Mouse (Mus musculus): ENCODE results near the gene Gm38392.

Gene Gm38392

DNA sequence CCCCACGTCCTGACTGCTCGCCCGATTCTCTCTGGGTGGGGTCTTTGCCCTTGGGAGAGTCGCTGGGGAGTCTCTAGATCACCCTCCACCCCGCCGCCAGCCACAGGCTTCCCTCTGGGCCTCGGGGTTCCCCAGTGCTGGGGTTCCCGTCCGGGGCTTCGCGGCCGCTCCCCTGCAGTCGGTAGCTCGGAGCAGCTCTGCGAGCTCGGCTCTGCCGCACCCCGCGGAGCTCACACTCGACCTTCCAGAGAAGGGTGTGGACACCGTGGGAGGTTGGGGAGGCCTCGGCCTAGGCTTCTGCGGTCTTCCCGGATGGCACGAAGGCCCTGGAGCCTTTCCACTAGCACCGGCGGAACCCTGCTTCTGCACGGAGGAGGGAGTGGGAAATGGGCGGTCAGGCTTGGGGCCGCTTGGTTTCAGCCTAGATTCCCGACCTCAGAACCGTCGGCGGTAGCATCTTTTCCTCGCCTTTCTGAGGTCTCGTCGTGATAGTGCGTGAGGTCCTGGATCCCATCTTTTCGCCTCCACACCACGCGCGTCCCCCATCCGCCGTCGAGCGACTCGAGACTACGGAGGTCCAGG, 71.9 kb downstream of the Gm38392 start:
- DNase-seq (ENCODE audit: low spot score) = no peak

DNA sequence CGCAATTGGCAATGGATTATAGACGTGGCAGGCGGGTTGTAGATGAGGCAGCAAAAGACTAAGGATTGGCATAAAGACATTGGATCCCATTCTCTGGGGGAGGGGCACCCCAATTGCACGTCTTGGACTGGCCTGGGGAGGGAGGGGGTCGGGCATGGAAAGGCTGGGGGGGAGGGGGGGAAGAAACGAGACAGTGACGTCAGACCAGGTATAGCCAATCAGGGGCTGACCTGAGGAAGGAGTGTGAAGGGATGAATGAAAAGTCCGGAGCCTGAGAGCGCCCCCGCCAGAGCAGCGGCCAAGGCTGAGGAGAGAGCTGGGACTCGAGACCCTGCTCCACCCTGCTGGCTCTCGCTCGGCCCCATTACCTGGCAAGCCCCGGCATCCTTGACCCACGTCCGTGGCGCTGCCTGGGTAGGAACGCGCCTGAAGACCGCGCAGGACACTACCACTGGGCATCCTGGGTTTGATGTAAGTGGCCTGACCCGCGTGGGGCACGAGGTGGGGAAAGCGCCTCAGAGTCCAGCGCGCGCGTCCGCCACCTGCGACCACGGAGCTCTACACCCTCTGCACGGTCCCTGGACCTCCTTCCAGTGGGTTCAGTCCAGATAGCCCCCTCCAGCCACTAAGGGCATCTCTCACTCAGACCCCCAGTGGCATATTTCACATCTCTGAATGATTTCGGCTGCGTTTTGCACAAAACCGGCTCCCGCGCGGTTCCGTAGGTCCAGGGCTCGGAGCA, 72.6 kb downstream of the Gm38392 start:
- no peak for DNase-seq (ENCODE audit: low spot score)

DNA sequence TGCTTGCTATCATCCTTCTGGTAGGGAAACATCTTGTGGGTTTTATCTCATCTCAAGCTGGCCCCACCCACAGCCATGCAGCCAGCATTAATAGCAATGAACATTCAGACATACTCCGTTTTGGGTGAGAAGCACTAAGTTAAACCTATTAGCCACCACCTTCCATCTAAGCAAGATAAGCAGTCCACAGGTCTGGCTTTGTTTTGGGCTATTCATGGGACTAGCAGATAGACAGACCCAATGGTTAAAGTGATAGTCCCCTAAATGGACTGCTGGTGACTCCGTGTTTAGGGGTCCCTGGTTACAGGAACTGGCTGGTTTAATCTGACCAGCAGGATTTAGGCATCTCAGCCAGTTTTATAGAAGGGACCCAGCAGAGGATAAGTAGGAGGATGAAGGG, 74.0 kb downstream of the Gm38392 start:
- no peak for DNase-seq (ENCODE audit: low spot score)

DNA sequence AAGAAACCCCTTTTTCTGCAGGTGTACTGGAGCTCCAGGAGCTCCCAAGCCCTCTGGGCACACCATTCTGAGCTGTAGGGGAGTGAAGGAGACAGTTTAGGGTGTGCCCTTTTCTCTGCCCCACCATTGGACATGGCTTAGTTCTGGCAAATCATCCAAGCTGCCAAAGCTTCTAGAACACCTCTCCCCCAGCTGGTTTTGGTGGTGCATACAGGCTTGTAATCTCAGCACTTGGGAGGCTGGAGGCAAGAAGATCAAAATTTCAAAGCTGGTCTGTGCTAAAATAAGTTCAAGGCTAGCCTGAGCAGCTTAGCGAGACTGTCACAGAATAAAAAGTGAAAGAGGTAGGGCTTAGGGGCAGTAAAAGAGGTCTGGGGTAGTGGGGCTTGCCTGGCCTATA, 74.7 kb downstream of the Gm38392 start:
- no peak for DNase-seq (ENCODE audit: low spot score)

DNA sequence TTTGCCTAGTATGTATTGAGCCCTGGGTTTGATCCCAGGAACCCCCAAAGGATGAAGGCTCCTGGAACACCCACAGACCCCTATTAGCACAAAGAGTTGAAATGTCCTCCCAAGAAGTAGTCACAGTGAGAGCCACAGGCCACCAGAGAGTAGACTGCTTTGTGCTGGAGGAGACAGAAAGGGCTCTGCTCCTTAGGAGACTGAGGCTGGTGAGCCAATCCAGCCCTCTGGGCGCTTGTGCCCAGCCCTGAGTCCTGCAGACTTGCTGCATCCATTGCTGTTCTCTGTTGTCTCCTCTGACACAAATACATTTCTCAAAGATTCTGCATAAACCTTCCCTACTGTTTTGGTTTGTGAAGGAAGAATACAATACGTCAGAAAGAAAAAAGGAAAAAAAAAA, 76.1 kb downstream of the Gm38392 start:
- no peak for DNase-seq (ENCODE audit: low spot score)

DNA sequence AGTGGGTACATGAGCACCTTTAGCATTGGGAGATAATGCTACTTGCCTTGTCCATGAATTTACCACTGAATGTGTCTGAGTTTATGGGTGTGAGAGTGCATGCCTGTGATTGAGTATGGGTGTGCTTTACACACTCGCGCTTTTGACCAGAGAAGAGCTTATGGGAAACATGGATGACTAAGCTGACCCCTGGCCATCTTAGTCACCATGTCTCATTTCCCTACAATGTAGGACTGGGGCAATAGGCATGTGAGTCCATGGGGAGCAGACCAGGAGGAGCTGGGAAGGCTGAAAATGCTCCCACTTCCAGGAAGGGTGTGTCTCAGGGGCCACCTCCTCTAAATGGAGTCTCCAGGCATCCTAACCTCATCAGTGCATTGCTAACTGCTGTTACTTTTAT, 76.9 kb downstream of the Gm38392 start:
- no peak for DNase-seq (ENCODE audit: low spot score)

DNA sequence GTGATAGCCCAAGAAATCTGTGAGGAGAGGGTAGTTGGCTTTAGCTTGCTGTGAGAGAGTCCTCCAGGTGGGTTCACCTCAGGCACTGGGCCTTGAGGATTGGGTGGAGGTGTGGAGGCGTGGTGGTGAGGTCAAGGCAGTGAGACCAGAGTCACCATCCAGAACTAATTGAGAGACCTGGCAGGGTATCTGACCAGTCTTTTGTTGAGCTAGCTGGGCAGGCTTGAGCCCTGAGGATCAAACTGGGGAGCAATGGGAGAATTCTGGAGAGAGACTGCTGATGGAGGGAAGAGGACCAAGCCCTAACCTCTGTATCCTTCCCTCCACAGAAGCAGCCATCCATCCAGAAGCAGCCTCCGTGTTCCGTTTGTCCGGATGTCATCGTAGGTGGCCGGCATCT, 77.7 kb downstream of the Gm38392 start:
- DNase-seq (ENCODE audit: low spot score) = no peak

DNA sequence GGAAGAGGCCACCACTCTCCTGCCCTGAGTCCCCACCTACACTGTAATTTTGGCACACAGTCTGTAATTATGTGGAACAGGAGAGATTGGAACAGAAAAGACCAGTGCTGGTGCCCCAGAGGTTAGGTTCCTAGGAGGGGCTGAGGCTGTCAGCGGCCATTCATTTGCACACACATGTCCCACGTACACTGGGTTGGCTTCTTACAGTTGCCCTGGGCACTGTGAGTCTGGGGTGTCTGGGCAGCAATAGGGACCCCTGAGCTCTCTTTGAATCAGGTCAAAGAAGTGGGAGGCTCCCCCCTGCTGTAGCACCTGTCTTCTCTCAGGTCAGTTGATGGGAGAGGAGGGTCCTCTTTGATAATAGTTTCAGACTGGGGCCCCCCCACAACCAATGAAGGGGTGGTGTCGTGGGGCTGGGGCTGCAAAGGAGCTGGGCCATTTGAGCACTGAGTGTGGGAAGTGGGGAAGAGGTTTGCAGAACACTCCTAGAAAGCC, 78.7 kb downstream of the Gm38392 start:
- DNase-seq (ENCODE audit: low spot score) = no peak

DNA sequence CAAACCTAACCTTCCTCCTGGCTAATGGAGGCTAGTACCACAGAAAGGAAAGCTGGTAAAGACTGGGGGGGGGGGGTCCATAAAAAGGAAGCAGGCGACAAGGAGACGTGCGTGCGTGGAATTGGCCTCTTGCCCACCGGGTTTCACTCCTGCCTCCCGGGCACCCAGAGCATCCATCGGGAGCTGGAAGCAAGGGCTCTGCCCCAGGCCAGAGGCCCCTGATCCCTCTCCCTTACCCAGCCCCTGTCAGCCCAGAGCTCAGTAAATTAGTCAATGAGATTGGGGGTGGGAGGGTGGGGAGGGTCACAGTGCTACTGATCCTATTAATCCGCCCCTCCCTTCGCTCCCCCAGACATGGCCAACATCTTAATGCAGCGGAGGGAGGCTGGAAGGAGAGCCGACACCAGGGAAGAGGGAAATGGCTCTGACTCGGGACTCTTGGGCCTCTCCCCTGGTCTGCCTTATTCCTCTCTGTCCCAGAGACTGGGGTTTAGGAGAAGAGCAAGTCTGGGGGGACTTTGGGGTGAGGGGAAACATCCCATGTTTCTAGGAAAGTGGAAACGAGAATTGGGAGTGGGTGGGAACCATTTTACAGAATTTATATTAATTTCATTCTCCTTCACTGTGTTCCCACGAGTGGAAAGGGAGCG, 79.4 kb downstream of the Gm38392 start:
- no peak for DNase-seq (ENCODE audit: low spot score)

DNA sequence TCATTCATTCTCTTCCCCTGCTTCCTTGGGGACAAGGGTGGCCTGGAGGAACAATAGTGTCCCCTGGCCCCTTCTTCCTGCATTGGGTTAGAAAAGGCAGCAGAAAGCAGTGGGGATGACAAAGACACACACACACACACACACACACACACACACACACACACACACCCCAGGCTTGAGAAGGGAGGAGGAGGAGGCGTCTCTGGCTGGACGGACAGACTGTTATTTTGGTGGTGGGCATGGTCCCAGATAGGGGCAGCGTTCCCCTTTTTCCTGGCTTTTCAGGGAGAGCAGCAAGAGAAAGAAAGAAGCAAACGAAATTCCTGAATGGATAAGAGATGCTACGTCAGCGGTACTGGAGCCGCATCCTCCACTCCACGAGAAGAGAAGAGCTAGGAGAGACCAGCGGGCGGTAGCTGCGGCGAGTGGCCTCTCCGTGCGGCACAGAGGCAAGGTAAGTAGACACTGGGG, 80.1 kb downstream of the Gm38392 start:
- no peak for DNase-seq (ENCODE audit: low spot score)

DNA sequence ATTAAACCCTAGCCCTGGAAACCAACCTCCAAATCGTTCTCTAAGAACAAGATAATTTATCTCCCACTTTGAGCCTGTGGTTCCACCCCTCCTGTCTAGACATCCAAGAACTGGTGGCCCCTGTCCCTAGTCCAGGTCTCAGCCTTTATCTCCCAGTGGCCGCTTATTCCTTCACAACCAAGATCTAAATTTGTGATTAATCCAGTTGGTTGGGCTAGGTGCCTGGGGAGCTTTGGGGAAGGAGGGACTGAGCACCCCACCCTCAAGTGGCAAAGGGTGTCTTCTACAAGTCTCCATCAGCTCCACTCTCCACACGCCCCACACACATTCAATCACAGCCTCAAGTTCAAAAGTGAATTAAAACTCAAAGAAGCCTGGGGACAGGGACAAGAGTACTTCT, 80.5 kb downstream of the Gm38392 start:
- DNase-seq (ENCODE audit: low spot score) = no peak

DNA sequence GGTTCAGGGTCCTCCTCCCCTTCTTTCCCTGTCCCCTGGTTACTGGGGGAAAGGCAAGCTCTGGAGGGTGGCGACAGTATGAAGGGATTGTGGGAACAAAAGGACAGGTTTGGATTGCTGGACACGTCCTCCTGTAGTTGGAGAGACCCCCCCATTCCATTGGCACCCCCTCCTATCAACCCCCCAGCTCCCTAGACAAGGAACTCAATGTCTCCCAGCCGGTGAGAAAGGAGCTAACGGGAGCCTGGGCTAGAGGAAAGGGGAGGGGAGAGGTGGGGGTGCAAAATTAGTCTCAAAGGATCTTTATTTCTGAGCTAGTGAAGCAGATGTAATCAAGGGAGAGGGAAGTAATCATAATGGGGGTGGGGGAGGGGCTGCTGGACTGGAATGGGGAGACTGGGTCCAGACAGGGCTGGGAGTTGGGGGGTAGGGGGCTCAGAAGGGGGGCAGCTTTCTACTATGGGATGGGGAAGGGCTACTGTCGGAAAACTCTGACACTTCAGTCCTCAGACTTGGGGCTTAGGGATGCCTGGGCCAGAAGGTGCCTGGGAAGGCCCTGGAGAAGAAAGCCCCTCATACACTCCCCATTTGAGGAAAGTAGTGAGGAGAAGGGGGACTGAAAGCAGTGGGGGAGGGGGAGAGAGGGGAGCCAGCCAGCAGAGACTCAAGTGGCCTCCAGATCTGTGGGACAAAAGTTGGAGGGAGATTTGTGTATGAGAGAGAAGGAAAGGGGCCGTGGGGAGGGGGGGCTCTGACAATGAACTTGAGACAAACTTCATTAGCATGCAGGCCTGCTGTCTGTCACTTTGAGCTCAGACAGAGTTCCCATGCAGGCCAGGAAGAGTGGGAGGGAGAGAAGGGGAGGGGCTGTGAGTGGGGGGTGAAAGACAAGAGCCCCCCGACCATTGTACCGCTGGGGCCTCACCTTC, 81.2 kb downstream of the Gm38392 start:
- DNase-seq (ENCODE audit: low spot score) = no peak

DNA sequence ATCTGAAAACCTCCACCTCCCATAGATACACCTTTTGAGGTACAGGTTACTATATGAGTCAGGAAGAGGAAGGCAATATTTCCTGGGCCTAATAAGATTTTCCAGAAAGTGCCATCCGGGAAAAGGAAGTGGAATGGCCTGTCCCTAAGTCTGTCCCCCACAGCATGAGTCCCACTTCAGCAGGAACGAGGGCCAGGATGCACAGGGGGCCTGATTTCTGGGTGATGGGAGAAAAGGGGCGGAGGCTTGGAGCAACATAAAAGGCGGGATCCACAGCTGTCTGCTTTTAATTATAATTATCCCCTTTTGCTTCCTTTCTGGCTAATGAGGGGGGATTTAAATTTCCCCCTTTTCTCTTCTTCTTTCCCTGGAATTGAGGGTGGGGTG, 81.8 kb downstream of the Gm38392 start:
- no peak for DNase-seq (ENCODE audit: low spot score)

DNA sequence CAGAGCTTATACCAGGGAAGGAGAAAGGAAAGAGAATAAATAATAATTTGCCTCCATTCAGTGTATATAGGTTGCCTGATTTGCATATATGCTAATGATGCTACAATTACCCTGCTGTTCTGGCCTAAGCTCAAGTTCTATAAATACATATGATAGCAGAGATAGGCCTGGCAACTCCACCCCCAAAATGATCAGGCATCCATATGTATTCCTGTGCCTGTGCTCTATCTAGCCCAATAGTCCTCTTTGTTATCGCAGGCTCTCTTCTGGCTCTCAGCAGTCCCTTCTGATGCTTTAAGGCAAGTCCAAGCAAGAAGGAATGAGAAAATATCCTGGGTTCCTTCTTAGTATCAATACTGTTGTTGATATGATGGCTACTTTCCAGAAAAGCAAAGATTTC, 82.3 kb downstream of the Gm38392 start:
- DNase-seq (ENCODE audit: low spot score) = no peak

DNA sequence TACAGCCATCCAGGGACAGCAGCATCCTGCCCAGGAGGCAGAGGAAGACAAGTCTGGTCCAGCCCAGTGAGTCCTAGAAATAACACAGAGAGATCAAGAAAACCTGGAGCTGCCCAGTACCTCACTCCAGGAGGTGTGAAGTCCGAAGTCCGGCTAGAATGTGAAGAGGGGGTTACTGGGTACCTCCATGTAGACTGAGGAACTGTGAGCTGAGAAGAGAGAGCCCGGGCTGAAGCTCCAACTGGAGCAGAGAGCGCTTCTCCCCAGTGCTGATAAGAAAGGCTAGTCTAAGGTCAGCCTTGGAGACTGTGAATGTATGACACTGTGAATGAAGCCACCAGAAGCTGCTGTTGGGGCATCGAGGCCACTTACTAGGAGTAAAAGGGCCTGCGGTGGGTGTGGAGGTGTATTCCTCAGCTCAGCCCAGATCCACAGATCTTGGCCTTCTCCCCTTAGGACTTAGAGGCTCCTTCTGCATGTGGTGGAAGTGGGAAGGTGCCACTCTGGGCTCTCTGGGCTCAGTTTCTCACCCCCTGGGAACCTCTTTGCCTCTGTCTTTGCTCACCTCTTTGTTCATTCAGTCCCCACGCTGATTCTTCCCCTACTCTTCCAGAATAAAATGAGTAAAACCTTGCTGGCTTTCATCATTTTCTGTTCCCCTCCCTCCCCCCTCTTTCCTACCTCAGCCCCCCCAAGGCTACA, 82.9 kb downstream of the Gm38392 start:
- no peak for DNase-seq (ENCODE audit: low spot score)

DNA sequence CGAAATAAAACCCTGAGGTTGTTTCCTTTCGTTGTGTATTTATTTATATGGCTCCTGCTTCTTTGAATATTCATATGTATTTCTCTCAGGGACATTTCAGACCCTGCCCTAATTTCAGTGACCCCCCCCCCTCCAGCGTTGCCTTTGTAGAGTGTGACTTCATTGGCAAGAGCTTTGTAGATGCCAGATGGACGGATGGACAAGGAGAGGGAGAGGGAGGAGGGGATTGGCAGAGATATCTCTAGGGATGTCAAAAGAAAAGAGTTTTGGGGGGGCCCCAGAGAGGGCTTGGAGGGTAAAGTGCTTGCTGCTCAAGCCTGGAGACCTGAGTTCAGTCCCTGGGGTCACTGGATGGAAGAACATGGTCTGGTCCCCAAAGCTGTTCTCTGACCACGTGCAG, 83.6 kb downstream of the Gm38392 start:
- DNase-seq (ENCODE audit: low spot score) = no peak

DNA sequence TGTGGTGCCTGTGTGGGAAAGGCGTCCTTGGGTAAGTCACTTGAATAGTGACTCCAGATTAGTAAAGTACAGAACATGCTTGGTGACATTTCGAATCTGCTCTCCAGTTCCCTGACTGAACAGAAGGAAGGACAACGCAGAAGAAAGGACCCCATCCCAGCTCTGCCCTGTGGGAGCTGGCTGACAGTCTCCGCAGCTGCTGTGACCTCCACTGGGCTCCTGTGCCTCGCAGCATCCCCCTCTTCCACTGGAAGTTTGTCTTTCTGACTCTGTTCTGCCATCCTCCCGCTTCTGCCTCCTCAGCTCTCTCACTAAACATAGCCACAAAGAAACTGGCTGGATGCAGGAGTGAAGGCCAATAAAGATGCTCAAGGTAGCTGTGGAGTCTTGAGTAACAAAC, 84.0 kb downstream of the Gm38392 start:
- no peak for DNase-seq (ENCODE audit: low spot score)

DNA sequence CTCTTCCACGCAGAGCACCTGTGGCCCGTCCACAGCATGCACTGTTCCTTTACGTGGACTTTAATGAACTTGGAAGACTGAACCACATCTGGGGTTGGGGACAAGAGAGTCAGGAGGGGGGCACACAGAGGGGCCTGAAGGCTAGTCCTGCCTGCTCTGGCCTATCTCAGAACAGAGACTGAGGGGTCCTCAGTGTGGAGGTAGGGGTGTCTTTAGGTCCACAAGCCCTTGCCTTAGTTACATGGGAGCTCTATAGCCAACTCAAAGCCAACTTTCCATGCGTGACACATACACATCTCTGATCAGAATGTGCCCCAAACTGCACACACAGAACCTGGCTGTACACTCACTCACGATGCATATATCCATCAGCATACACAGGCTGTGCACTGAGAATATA, 85.4 kb downstream of the Gm38392 start:
- DNase-seq (ENCODE audit: low spot score) = no peak

DNA sequence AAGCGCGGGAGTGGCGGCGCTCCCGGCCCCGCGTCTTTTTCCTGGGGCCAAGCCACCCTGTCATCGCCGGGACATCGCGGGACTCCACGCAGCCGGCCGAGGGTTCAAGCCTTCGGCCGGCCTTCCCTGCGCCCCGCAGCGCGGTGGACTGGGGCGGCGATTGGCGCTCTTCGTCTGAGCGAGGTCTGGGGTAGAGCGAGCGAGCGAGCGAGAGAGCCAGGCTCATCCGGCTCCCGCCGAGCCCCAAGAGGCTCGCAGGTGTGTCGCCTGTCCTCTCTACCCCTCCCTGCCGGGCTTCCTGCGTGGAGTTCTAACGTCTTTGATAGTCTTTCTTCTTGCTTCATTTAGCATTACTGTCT, 86.1 kb downstream of the Gm38392 start:
- no peak for DNase-seq (ENCODE audit: low spot score)

DNA sequence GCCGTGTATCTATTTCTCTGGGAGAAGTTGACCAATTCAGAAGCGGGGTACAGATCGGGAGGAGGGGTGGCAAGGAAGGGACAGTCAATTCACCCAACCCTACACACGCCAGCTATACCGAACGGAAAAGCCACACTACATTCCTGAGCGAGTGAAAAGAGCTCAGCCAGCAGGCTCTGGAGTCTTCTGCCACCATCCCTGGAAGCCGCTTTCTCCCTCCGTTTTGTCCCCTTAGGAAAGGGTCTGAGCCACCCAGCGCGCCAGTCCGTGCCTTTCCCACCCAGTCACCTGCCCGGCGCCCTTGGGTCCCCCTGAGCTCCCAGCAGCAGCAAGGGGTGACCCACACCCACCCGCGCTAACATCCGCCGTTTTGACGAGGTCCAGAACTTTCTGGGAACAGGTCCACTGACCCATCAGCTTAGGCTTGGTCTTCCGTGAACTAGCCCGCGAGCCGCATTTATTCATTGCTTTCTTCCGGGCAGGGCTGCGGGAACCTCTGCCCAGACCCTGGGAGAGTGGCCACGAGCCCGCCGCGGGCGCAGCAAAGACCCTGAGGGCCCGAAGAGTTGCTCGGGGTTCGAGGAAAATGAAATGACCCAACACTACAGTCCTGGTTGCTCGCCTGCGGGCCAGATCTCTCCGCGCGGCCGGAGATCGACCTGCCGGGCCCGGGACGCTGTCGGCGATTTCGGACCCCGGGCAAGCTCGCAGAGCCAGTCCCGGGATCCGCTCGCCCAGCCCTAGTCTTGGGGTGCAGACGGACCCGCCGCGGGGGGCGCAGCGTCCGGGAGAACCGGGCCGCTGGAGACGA, 86.6 kb downstream of the Gm38392 start:
- DNase-seq (ENCODE audit: low spot score) = no peak

DNA sequence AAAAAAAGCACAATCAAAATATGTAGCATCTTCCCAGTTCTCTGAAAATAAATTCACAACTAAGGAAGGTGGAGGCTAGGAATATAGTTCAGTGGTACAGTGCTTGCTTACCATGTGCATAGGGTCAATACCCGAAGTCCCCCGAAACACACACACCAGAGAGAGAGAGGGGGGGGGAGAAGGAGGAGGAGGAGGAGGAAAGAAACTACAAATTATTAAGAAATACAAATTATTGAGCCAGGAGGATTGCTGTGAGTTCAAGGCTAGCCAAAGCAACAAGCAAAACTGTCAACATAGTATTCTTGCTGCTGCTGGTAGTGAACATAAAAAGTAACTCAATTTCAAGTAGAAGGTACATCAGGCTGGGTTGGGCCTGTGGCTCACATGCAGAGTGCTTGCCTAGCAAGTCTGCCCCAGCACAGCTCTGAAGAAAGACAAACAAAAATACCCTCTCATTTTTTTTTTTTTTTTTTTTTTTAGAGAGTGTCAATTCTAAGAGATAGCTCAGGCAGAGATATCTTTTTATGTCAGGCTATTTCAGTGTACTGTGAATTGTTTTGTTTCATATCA, 87.4 kb downstream of the Gm38392 start:
- no peak for DNase-seq (ENCODE audit: low spot score)
